Mouse (Mus musculus) adrenal gland, adult 18-20 months (tissue): ENCODE measurements around the gene Gm2016. TPM values are rescaled to one million over a fixed set of nuclear protein-coding genes. Genes with fewer than 3 reads are reported as not detected.
"Not testable (repeated sequence)": the region's sequence is repeated elsewhere in the genome, so short reads cannot be mapped to it uniquely, and the experiment has no call there.

Experiments used
- DNase-seq, 2 experiments: peaks; one replicate each; pipeline ENCODE4 v3.0.0; 2021 to 2022; ENCODE audit warnings: low spot score in 2 of 2
- long read RNA-seq, 2 experiments: library from polyadenylated mRNA; stranded (forward); transcript quantifications; one replicate each; pipeline ENCODE4 v2.0.0; 2021
- total RNA-seq, 2 experiments: library from RNA; stranded (reverse); gene quantifications; 1 replicate in 1 of 2; 2 replicates in 1 of 2; pipeline ENCODE4 v1.2.3; 2021

Gm2016 gene
- not detected for total RNA-seq
- long read RNA-seq, experiment 1 = 0 reads
- long read RNA-seq, experiment 2 = 0 reads

DNA sequence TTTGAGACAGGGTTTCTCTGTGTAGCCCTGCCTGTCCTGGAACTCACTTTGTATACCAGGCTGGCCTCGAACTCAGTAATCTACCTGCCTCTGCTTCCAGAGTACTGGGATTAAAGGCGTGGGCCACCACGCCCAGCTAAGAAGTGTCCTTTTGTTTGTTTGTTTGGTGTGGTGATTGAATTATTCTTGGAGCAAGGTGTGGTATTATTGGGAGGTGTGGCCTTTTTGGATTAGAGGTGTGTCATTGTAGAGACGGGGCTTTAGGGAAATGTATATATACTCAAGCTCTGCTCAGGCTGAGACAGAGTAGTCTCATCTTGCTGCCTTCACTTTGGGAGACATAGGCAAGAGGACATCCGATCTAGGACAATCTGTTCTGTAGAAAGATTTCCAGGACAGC, at the start of gene Gm2016:
Gene Gm2016 (plus strand): TSS at position 301 of the 400 bp plus-strand sequence.
- DNase-seq = not testable (repeated sequence)

DNA sequence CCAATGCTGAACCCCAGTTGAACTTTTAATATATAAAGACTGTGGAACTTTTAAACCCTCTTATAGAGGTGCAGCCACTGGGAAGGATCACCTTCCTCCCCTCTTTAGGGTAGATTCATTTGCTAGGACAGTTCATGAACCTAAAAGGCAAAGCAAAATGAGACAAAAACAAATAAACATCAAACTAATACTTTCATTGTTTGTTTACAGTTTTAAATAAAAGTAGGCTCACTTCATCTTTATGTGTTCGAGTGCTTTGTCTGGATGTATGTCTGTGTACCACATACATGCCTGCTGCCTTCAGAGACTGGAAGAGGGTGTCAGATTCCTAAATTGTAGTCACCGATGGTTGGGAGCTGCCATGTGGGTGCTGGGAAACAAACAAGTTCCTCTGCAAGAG, 31.6 kb upstream of the Gm2016 start, which contains the start of gene Gm2001:
Gene Gm2001 (minus strand): TSS at position 101 of the 400 bp plus-strand sequence.
- DNase-seq = not testable (repeated sequence)

DNA sequence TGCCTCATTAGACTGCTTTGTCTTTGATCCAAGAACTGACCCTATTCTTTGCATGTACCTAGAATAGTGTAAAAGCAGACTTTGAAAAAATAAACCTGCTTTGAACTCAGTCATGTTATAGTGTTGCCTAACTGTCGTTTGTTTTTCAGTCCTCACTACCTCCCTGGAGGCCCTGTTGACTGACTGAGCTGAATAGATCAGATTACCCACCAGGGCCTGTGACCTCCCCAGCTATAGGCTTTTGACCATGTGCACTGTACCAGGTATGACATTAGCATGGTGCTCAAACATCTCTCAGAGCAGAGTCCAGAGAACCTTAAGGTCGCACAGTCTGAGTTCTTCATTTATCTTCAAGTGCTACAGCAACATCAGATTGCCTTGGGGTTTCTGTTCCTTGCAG, 23.2 kb upstream of the Gm2016 start:
- DNase-seq = not testable (repeated sequence)

DNA sequence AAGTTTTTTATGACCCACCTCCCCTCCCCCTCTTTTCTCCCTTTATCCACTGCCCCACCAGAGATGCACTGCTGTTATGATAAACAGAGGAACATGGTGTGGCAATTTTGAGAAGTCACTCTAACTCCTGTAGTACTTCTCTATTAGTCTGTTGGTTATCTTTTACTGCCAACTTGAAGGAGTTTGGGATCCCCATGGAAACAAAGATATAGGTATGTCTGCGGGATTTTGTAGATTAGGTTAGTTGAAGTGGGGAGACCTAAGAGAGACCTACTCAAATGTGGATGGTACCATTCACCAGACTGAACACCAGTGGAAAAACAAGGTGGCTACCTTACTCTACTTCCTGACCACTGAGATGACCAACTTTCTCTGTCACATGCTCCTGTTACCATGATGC, 17.8 kb upstream of the Gm2016 start:
- not testable (repeated sequence) for DNase-seq

DNA sequence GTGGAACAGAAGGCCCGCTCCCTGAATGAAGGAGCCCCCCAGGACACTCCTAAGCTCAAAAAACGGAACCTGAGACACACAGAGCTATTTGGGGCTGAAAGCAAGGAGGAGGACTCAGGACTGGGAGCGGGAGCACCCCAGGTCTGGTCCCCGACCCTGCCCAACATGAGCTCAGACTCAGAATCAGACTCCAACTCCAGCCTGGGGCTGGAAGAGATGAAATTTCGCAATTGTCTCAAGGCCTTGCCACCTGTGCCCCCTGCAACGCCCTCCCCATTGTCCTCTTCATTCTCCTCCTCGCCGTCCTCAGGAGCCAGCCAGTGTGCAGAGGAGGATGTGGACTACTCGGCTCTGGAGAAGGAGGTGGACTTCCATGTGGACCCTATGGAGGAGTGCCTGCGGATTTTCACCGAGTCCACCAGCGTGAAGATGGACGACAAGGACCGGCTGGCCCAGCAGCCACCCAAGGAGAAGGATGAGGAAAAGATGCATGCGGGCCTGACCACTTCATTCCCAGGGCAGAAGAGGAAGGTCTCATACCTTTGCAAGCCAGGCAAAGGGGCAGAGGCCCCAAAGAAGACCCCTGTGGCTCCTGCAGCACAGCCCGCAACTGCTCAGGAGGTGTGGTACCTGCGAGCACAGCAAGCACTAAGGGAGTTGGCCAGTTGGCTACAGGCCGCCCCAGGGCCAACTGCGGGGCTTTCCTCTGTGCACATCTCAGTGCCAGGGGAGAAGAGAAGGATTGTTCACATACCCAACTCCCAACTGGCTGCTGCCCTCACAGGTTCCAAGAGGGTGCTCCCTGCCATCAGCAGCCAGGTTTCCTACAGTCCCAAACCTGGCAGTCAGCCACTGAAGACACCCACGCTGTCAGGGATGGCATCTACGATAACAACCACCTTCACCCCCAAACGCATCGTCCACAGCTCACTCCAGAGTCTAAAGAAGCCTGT, 11.9 kb upstream of the Gm2016 start:
- not testable (repeated sequence) for DNase-seq

DNA sequence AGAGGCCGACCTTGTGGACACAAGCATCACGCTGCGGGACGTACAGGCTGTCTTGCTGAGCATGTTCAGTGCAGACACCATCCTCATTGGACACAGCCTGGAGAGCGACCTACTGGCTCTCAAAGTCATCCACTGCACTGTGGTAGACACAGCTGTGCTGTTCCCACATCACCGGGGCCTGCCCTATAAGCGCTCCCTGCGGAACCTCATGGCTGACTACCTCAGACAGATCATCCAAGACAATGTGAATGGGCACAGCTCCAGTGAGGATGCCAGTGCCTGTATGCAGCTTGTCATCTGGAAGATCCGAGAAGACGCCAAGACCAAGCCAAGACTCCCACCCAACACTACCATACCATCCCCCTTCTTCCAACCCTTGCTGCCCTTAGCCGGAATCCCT, 10.2 kb upstream of the Gm2016 start:
- DNase-seq = not testable (repeated sequence)

DNA sequence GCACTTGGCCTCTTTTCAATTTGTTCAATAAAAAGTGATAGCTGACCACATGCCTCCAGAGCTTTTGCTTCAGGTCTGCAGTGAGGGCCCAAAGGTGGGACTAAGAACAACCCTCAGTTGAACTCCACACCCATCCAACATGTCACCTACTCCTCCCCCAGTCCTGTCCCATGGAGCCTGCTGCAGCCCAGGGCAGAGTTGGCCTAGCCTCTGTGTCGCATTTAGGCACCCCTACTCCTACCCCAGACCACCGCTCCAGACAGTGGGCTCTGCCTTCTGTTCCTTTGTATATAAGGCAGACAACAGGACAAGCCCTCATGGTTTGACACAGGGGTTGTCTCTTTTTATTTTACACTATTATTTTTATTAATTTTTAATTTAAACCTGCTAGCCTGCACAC, 9.8 kb upstream of the Gm2016 start:
- not testable (repeated sequence) for DNase-seq

DNA sequence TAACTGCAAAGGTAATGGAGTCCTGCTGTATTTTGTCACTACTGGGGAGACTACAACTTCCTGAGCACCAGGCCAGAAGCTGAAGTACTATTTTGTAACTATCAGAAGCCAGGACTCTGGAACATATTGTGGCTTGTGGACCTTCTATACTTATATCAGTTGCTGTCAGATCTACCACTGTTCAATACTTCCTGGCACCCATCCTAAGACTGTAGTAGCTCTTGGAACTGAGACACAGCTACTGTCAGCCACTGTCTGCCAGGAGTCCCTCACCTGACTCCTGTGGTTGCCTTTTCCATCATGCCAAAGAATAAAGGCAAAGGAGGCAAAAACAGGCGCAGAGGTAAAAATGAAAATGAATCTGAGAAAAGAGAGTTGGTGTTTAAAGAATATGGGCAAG, 21.2 kb downstream of the Gm2016 start, which contains the start of gene Gm2022:
Gene Gm2022 (plus strand): TSS at position 301 of the 400 bp plus-strand sequence.
- DNase-seq = not testable (repeated sequence)

DNA sequence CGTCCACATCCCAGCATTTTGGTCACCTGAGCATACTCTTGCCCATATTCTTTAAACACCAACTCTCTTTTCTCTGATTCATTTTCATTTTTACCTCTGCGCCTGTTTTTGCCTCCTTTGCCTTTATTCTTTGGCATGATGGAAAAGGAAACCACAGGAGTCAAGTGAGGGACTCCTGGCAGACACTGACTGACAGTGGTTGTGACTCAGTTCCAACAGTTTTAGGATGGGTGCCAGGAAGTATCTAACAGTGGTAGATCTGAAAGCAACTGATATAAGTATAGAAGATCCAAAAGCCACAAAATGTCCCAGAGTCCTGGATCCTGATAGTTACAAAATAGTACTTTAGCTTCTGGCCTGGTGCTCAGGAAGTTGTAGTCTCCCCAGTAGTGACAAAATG, 45.8 kb downstream of the Gm2016 start, which contains the start of gene Gm2035:
Gene Gm2035 (minus strand): TSS at position 137 of the 400 bp plus-strand sequence.
- DNase-seq = not testable (repeated sequence)

Other genes with a start within 250 kb of the Gm2016 start
- not detected for gene Gm16381, start 229.5 kb upstream of the Gm2016 start, total RNA-seq
- not detected for gene Gm21319, start 98.3 kb upstream of the Gm2016 start, total RNA-seq
- not detected for gene Gm21936, start 78.6 kb upstream of the Gm2016 start, total RNA-seq
- gene BB287469, start 57.5 kb upstream of the Gm2016 start, total RNA-seq = not detected
- not detected for gene Gm2001, start 31.7 kb upstream of the Gm2016 start, total RNA-seq
- not detected for gene Gm2022, start 21.3 kb downstream of the Gm2016 start, total RNA-seq
- gene Gm2035, start 45.8 kb downstream of the Gm2016 start, total RNA-seq = not detected
- gene Gm2042, start 80.0 kb downstream of the Gm2016 start, total RNA-seq = not detected
- not detected for gene Gm2075, start 137.8 kb downstream of the Gm2016 start, total RNA-seq
- not detected for gene Gm6803, start 144.7 kb downstream of the Gm2016 start, total RNA-seq
- gene Gm2056, start 152.9 kb downstream of the Gm2016 start, total RNA-seq = not detected
- not detected for gene Gm16368, start 209.6 kb downstream of the Gm2016 start, total RNA-seq